Mouse (Mus musculus) embryonic facial prominence, embryonic 15.5 days (tissue): Measurements from ENCODE around the gene Tmc6. TPM values are rescaled to one million over a fixed set of nuclear protein-coding genes. Genes with fewer than 3 reads are reported as not detected.
A peak's percentile ranks its signal among the peaks of the same experiment; 100 is the strongest.

Experiments used
- ATAC-seq: fragments of 200-750 bp; cut with Nextera tagmentation; 2 replicates; pipeline ENCODE4 v1.8.0; 2017; ENCODE audit warnings: low read depth, moderate TSS enrichment; ENCODE audit not compliant: insufficient number of reproducible peaks, low FRiP score, low TSS enrichment
- H3K27ac ChIP-seq: fragments of 300-500 bp; sonication (generic); replicated peaks from 2 replicates; pipeline ENCODE4 v1.5.1; 2015; ENCODE audit warnings: mild to moderate bottlenecking, inconsistent platforms
- H3K27me3 ChIP-seq: fragments of 300-500 bp; sonication (generic); 2 replicates; pipeline ENCODE4 v1.6.1; 2015; ENCODE audit warnings: inconsistent platforms
- H3K36me3 ChIP-seq: fragments of 300-500 bp; sonication (generic); 2 replicates; pipeline ENCODE4 v1.6.1; 2015; ENCODE audit warnings: mild to moderate bottlenecking, inconsistent platforms
- H3K4me1 ChIP-seq: fragments of 300-500 bp; sonication (generic); 2 replicates; pipeline ENCODE4 v1.6.1; 2015; ENCODE audit warnings: inconsistent platforms
- H3K4me2 ChIP-seq: fragments of 300-500 bp; sonication (generic); replicated peaks from 2 replicates; pipeline ENCODE4 v1.6.1; 2015; ENCODE audit warnings: mild to moderate bottlenecking, inconsistent platforms
- H3K4me3 ChIP-seq: fragments of 300-500 bp; sonication (generic); replicated peaks from 2 replicates; pipeline ENCODE4 v1.5.1; 2015; ENCODE audit warnings: mild to moderate bottlenecking, inconsistent platforms
- H3K9ac ChIP-seq: fragments of 300-500 bp; sonication (generic); 2 replicates; pipeline ENCODE4 v1.6.1; 2015; ENCODE audit warnings: inconsistent platforms
- H3K9me3 ChIP-seq: fragments of 300-500 bp; sonication (generic); replicated peaks from 2 replicates; pipeline ENCODE4 v1.6.1; 2016; ENCODE audit warnings: inconsistent platforms
- WGBS: fragments of 180-500 bp; shearing (Covaris S2); methylation state at CpG from one replicate; pipeline ENCODE4 v1.1.7; 2015; 5-methylcytosine and 5-hydroxymethylcytosine counted together
- polyA plus RNA-seq: library from polyadenylated mRNA; unstranded; fragments of >200 nt; fragmentation: Nextera tagmentation; extraction: Ambion mirVana; gene quantifications from 2 replicates; pipeline ENCODE4 v1.2.1, GENCODE M21; 2015

Gene Tmc6
- polyA plus RNA-seq, 1 experiment from 2014 or later, result 23.2 TPM

- H3K9ac ChIP-seq, result peak overlapping the region; percentile 44
- ATAC-seq, result peak; percentile 30; the same call in 1 of the 2 replicates
- H3K4me1 ChIP-seq, result peaks cover 49% of the 10 kb centered on the region
- peak overlapping the region; percentile 97 for H3K4me2 ChIP-seq
- H3K27ac ChIP-seq, result peak overlapping the region; percentile 93
- under 1% methylated on average over 16 of the region's 17 CpGs for WGBS
- H3K4me3 ChIP-seq, result peak overlapping the region; percentile 54
- peaks cover 8% of the 10 kb centered on the region; the same call in 1 of the 2 replicates for H3K36me3 ChIP-seq
- H3K27me3 ChIP-seq, result no peaks in the 10 kb centered on the region
- H3K9me3 ChIP-seq, result no peaks in the 10 kb centered on the region
These were observed 1.8 kb downstream of the Tmc6 start for GRCm38 (mm10) chr11:117780199-117780515.

- peaks cover 13% of the 10 kb centered on the region; the same call in 1 of the 2 replicates for H3K36me3 ChIP-seq
- WGBS, result 2% methylated on average over 38 of the region's 38 CpGs
- H3K9me3 ChIP-seq, result no peaks in the 10 kb centered on the region
- peak overlapping the region; percentile 54 for H3K4me3 ChIP-seq
- no peaks in the 10 kb centered on the region for H3K27me3 ChIP-seq
- peak overlapping the region; percentile 93 for H3K27ac ChIP-seq
- ATAC-seq, result peak; percentile 35
- peak overlapping the region; percentile 44 for H3K9ac ChIP-seq
- peaks cover 49% of the 10 kb centered on the region for H3K4me1 ChIP-seq
- H3K4me2 ChIP-seq, result peak overlapping the region; percentile 97
These were observed 2.4 kb downstream of the Tmc6 start for GRCm38 (mm10) chr11:117779434-117780198.

GRCm38 (mm10) chr11:117778851-117779433, 3.1 kb downstream of the Tmc6 start:
- Histone ChIP-seq H3K36me3 (peaks cover 17% of the 10 kb centered on the region), H3K4me2 (peak overlapping the region; percentile 97), H3K4me1 (peaks cover 49% of the 10 kb centered on the region), H3K27ac (peak overlapping the region; percentile 93), H3K27me3 (no peaks in the 10 kb centered on the region), H3K9me3 (no peaks in the 10 kb centered on the region), H3K9ac (no peak overlapping the region), H3K4me3 (peak overlapping the region; percentile 54)
- no peak for ATAC-seq
- 50% methylated on average over 12 of the region's 12 CpGs for WGBS

GRCm38 (mm10) chr11:117778031-117778430, 4.0 kb downstream of the Tmc6 start:
- no peaks in the 10 kb centered on the region for H3K27me3 ChIP-seq
- H3K4me2 ChIP-seq, result no peak overlapping the region
- no peak for ATAC-seq
- no peak overlapping the region for H3K27ac ChIP-seq
- no peak overlapping the region for H3K4me3 ChIP-seq
- WGBS, result 90% methylated on average over 11 of the region's 11 CpGs
- H3K9ac ChIP-seq, result no peak overlapping the region
- H3K4me1 ChIP-seq, result peaks cover 42% of the 10 kb centered on the region
- no peaks in the 10 kb centered on the region for H3K9me3 ChIP-seq
- peaks cover 25% of the 10 kb centered on the region for H3K36me3 ChIP-seq

- H3K4me1 ChIP-seq, result peaks cover 37% of the 10 kb centered on the region
- H3K9me3 ChIP-seq, result no peaks in the 10 kb centered on the region
- peaks cover 31% of the 10 kb centered on the region for H3K36me3 ChIP-seq
- H3K27ac ChIP-seq, result no peak overlapping the region
- no peak overlapping the region for H3K4me3 ChIP-seq
- H3K4me2 ChIP-seq, result no peak overlapping the region
- WGBS, result 79% methylated on average over 5 of the region's 5 CpGs
- H3K27me3 ChIP-seq, result no peaks in the 10 kb centered on the region
- no peak for ATAC-seq
- H3K9ac ChIP-seq, result no peak overlapping the region
These were observed 4.9 kb downstream of the Tmc6 start for GRCm38 (mm10) chr11:117777111-117777510.

GRCm38 (mm10) chr11:117776085-117776792, 5.8 kb downstream of the Tmc6 start:
- Histone ChIP-seq H3K9ac (no peak overlapping the region), H3K4me3 (no peak overlapping the region), H3K9me3 (no peaks in the 10 kb centered on the region), H3K27ac (no peak overlapping the region), H3K4me1 (peaks cover 29% of the 10 kb centered on the region), H3K36me3 (peaks cover 35% of the 10 kb centered on the region), H3K27me3 (no peaks in the 10 kb centered on the region), H3K4me2 (no peak overlapping the region)
- no peak for ATAC-seq
- WGBS, result 91% methylated on average over 14 of the region's 14 CpGs

GRCm38 (mm10) chr11:117775540-117775939, 6.5 kb downstream of the Tmc6 start:
- WGBS, result 88% methylated on average over 13 of the region's 13 CpGs
- Histone ChIP-seq H3K4me1 (peaks cover 22% of the 10 kb centered on the region), H3K9me3 (no peaks in the 10 kb centered on the region), H3K27ac (no peak overlapping the region), H3K4me3 (no peak overlapping the region), H3K27me3 (no peaks in the 10 kb centered on the region), H3K4me2 (no peak overlapping the region), H3K9ac (no peak overlapping the region), H3K36me3 (peaks cover 35% of the 10 kb centered on the region)
- no peak for ATAC-seq

GRCm38 (mm10) chr11:117774925-117775324, 7.1 kb downstream of the Tmc6 start:
- H3K4me2 ChIP-seq, result no peak overlapping the region
- peaks cover 15% of the 10 kb centered on the region for H3K4me1 ChIP-seq
- no peak overlapping the region for H3K9ac ChIP-seq
- ATAC-seq, result no peak
- H3K36me3 ChIP-seq, result peaks cover 35% of the 10 kb centered on the region
- no peaks in the 10 kb centered on the region for H3K27me3 ChIP-seq
- no peaks in the 10 kb centered on the region for H3K9me3 ChIP-seq
- WGBS, result 91% methylated on average over 10 of the region's 10 CpGs
- H3K27ac ChIP-seq, result no peak overlapping the region
- H3K4me3 ChIP-seq, result no peak overlapping the region

GRCm38 (mm10) chr11:117772352-117772751, 9.6 kb downstream of the Tmc6 start:
- Histone ChIP-seq H3K4me2 (no peak overlapping the region), H3K27me3 (no peaks in the 10 kb centered on the region), H3K9me3 (no peaks in the 10 kb centered on the region), H3K27ac (no peak overlapping the region), H3K9ac (no peak overlapping the region), H3K36me3 (peaks cover 35% of the 10 kb centered on the region), H3K4me3 (no peak overlapping the region), H3K4me1 (no peaks in the 10 kb centered on the region; the same call in 1 of the 2 replicates)
- WGBS, result 90% methylated on average over 7 of the region's 7 CpGs
- ATAC-seq, result no peak

GRCm38 (mm10) chr11:117770407-117770806, 11.6 kb downstream of the Tmc6 start:
- 88% methylated on average over 10 of the region's 10 CpGs for WGBS
- no peak overlapping the region for H3K27ac ChIP-seq
- no peak for ATAC-seq
- H3K4me1 ChIP-seq, result no peaks in the 10 kb centered on the region; the same call in 1 of the 2 replicates
- no peak overlapping the region for H3K4me2 ChIP-seq
- H3K36me3 ChIP-seq, result peaks cover 40% of the 10 kb centered on the region
- no peaks in the 10 kb centered on the region for H3K27me3 ChIP-seq
- H3K9ac ChIP-seq, result no peak overlapping the region
- no peaks in the 10 kb centered on the region for H3K9me3 ChIP-seq
- no peak overlapping the region for H3K4me3 ChIP-seq

- ATAC-seq, result no peak
These were observed 12.3 kb downstream of the Tmc6 start for GRCm38 (mm10) chr11:117769683-117770047.

More at GRCm38 (mm10) chr11:117769683-117770047, 12.3 kb downstream of the Tmc6 start:
- Histone ChIP-seq H3K27ac (no peak overlapping the region), H3K9ac (no peak overlapping the region), H3K9me3 (no peaks in the 10 kb centered on the region), H3K4me1 (no peaks in the 10 kb centered on the region; the same call in 1 of the 2 replicates), H3K4me2 (no peak overlapping the region), H3K4me3 (no peak overlapping the region), H3K36me3 (peaks cover 40% of the 10 kb centered on the region), H3K27me3 (no peaks in the 10 kb centered on the region)
- WGBS, result 88% methylated on average over 7 of the region's 7 CpGs
